Mouse (Mus musculus) C2C12 (cell line): ENCODE data around the gene Acp7. TPM values are rescaled to one million over a fixed set of nuclear protein-coding genes. Genes with fewer than 3 reads are reported as not detected.

Experiments
- H3K27me3 ChIP-seq: one replicate; pipeline ENCODE4 v1.6.1; 2011; ENCODE audit not compliant: control insufficient read depth, insufficient read depth, insufficient read length
- H3K36me3 ChIP-seq: one replicate; pipeline ENCODE4 v1.6.1; 2011; ENCODE audit not compliant: control insufficient read depth, insufficient read depth
- H3K4me3 ChIP-seq: one replicate; pipeline ENCODE4 v1.5.1; 2011; ENCODE audit warnings: mild to moderate bottlenecking, control low read depth; ENCODE audit not compliant: poor library complexity, insufficient read depth, severe bottlenecking
- H3K79me2 ChIP-seq: one replicate; pipeline ENCODE4 v1.6.1; 2011; ENCODE audit not compliant: control insufficient read depth, insufficient read depth
- H3K79me3 ChIP-seq: one replicate; pipeline ENCODE4 v1.6.1; 2011; ENCODE audit warnings: low read depth, control low read depth
- H3ac ChIP-seq: one replicate; pipeline ENCODE3; 2011; ENCODE audit warnings: low read depth; ENCODE audit not compliant: control insufficient read depth, insufficient read length
- CEBPB ChIP-seq: IDR thresholded peaks from one replicate; pipeline ENCODE4 v1.6.1; 2011; ENCODE audit warnings: low read depth, mild to moderate bottlenecking, control low read depth, moderate library complexity
- CTCF ChIP-seq: IDR thresholded peaks from one replicate; pipeline ENCODE4 v1.5.1; 2011; ENCODE audit not compliant: control insufficient read depth, insufficient read depth, insufficient read length
- FOSL1 ChIP-seq: IDR thresholded peaks from one replicate; pipeline ENCODE4 v1.8.0; 2011; ENCODE audit warnings: mild to moderate bottlenecking, low read length; ENCODE audit not compliant: poor library complexity, insufficient read depth, severe bottlenecking
- MAX ChIP-seq: IDR thresholded peaks from one replicate; pipeline ENCODE4 v1.6.1; 2011; ENCODE audit warnings: mild to moderate bottlenecking, control low read depth
- MYOD1 ChIP-seq: IDR thresholded peaks from one replicate; pipeline ENCODE4 v1.6.1; 2011; ENCODE audit warnings: low read depth; ENCODE audit not compliant: control insufficient read depth, insufficient read length
- MYOG ChIP-seq: IDR thresholded peaks from one replicate; pipeline ENCODE4 v1.6.1; 2011; ENCODE audit not compliant: control insufficient read depth, insufficient read length; ENCODE audit errors: extremely low read depth
- USF1 ChIP-seq: IDR thresholded peaks from one replicate; pipeline ENCODE4 v1.6.1; 2011; ENCODE audit warnings: low read depth, mild to moderate bottlenecking, control low read depth, moderate library complexity
- polyA plus RNA-seq: library from polyadenylated mRNA; unstranded; fragments of >200 nt; fragmentation: generic; extraction: Trizol; gene quantifications from one replicate; pipeline ENCODE4 v1.2.1, GENCODE M21; 2012; ENCODE audit warnings: missing spikeins

Gene Acp7
- polyA plus RNA-seq, 1 experiment, result not detected

GRCm38 (mm10) chr7:28577826-28578542 is 53.1 kb downstream of the Acp7 start:
- Histone ChIP-seq H3K27me3 (no peaks in the 10 kb centered on the region), H3K4me3 (no peak overlapping the region), H3K79me3 (peaks cover 23% of the 10 kb centered on the region), H3K79me2 (peaks cover 88% of the 10 kb centered on the region), H3ac (no peak overlapping the region), H3K36me3 (no peaks in the 10 kb centered on the region)
- no peak for TF ChIP-seq CEBPB
- no peak for TF ChIP-seq CTCF
- TF ChIP-seq MYOD1, result no peak
- TF ChIP-seq FOSL1, result no peak
- TF ChIP-seq USF1, result no peak
- TF ChIP-seq MYOG, result no peak
- TF ChIP-seq MAX, result no peak

- H3K36me3 ChIP-seq, result no peaks in the 10 kb centered on the region
- TF ChIP-seq MAX, result no peak
- TF ChIP-seq CEBPB, result no peak
- TF ChIP-seq USF1, result no peak
- no peak for TF ChIP-seq MYOG
- TF ChIP-seq MYOD1, result no peak
- no peak for TF ChIP-seq FOSL1
- no peak for TF ChIP-seq CTCF
These were observed 54.7 kb downstream of the Acp7 start for GRCm38 (mm10) chr7:28576271-28576914.

GRCm38 (mm10) chr7:28575597-28575996 is 55.5 kb downstream of the Acp7 start:
- no peak for TF ChIP-seq FOSL1
- TF ChIP-seq USF1, result no peak
- TF ChIP-seq CTCF, result no peak
- TF ChIP-seq MYOD1, result no peak
- no peak for TF ChIP-seq MYOG
- no peak for TF ChIP-seq MAX
- H3K36me3 ChIP-seq, result no peaks in the 10 kb centered on the region
- H3K27me3 ChIP-seq, result no peaks in the 10 kb centered on the region
- H3K79me2 ChIP-seq, result peaks cover 82% of the 10 kb centered on the region
- no peak overlapping the region for H3K4me3 ChIP-seq
- no peak overlapping the region for H3ac ChIP-seq
- H3K79me3 ChIP-seq, result peaks cover 17% of the 10 kb centered on the region

More at GRCm38 (mm10) chr7:28576271-28576914, 54.7 kb downstream of the Acp7 start:
- Histone ChIP-seq H3ac (no peak overlapping the region), H3K79me3 (peaks cover 14% of the 10 kb centered on the region), H3K79me2 (peaks cover 86% of the 10 kb centered on the region), H3K27me3 (no peaks in the 10 kb centered on the region), H3K4me3 (no peak overlapping the region)

- H3K27me3 ChIP-seq, result no peaks in the 10 kb centered on the region
- TF ChIP-seq USF1, result no peak
- TF ChIP-seq MYOD1, result no peak
- no peak for TF ChIP-seq CEBPB
- no peak for TF ChIP-seq MAX
- no peak for TF ChIP-seq MYOG
- TF ChIP-seq CTCF, result no peak
- no peak for TF ChIP-seq FOSL1
- no peak overlapping the region for H3ac ChIP-seq
- H3K79me2 ChIP-seq, result peaks cover 63% of the 10 kb centered on the region
- peaks cover 15% of the 10 kb centered on the region for H3K79me3 ChIP-seq
- H3K36me3 ChIP-seq, result no peaks in the 10 kb centered on the region
- H3K4me3 ChIP-seq, result no peak overlapping the region
These were observed 57.9 kb downstream of the Acp7 start for GRCm38 (mm10) chr7:28573236-28573635.

- H3K79me2 ChIP-seq, result peaks cover 57% of the 10 kb centered on the region
- peaks cover 15% of the 10 kb centered on the region for H3K79me3 ChIP-seq
- H3K27me3 ChIP-seq, result no peaks in the 10 kb centered on the region
- H3K36me3 ChIP-seq, result peaks cover 4% of the 10 kb centered on the region
- H3K4me3 ChIP-seq, result no peak overlapping the region
- no peak overlapping the region for H3ac ChIP-seq
- TF ChIP-seq MYOG (no peak), FOSL1 (no peak), MAX (no peak), USF1 (no peak), MYOD1 (no peak), CEBPB (no peak), CTCF (no peak)
These were observed 58.4 kb downstream of the Acp7 start for GRCm38 (mm10) chr7:28572689-28573088.
